Mouse (Mus musculus): ENCODE measurements around the gene Slc22a23. TPM values are rescaled to one million over a fixed set of nuclear protein-coding genes. Genes with fewer than 3 reads are reported as not detected.

Slc22a23 gene
- polyA plus RNA-seq, 1 experiment from 2014 or later: 27.0 TPM

GRCm38 (mm10) chr13:34305964-34306671 lies 38.9 kb downstream of the Slc22a23 start:
- H3K27ac ChIP-seq: no peak overlapping the region
- peaks cover 1% of the 10 kb centered on the region; the same call in 1 of the 2 replicates for H3K36me3 ChIP-seq (replicated peaks; ENCODE audit: control insufficient read depth, insufficient read depth)
- no peaks in the 10 kb centered on the region for H3K27me3 ChIP-seq (ENCODE audit: control insufficient read depth, insufficient read depth, low read length)
- H3K9ac ChIP-seq: no peak overlapping the region
- 93% methylated on average over 2 of the region's 2 CpGs for WGBS
- H3K4me3 ChIP-seq (replicated peaks; ENCODE audit: low read length): no peak overlapping the region
- peaks cover 6% of the 10 kb centered on the region; the same call in 1 of the 2 replicates for H3K4me1 ChIP-seq (replicated peaks; ENCODE audit: control insufficient read depth, insufficient read depth, low read length)
- no peak overlapping the region for H3K4me2 ChIP-seq (replicated peaks)
- ATAC-seq (ENCODE audit: low FRiP score) (no peak), DNase-seq (ENCODE audit: low spot score) (no peak)
- no peaks in the 10 kb centered on the region for H3K9me3 ChIP-seq (ENCODE audit: control insufficient read depth, low read length)

- H3K4me1 ChIP-seq (replicated peaks; ENCODE audit: control insufficient read depth, insufficient read depth, low read length): peaks cover 6% of the 10 kb centered on the region; the same call in 1 of the 2 replicates
- 89% methylated on average over 3 of the region's 3 CpGs for WGBS
- DNase-seq (ENCODE audit: low spot score): no peak
- H3K4me2 ChIP-seq (replicated peaks): no peak overlapping the region
- H3K27ac ChIP-seq: no peak overlapping the region
- peaks cover 3% of the 10 kb centered on the region; the same call in 1 of the 2 replicates for H3K36me3 ChIP-seq (replicated peaks; ENCODE audit: control insufficient read depth, insufficient read depth)
- H3K9me3 ChIP-seq (ENCODE audit: control insufficient read depth, low read length): no peaks in the 10 kb centered on the region
- H3K9ac ChIP-seq: no peak overlapping the region
- H3K4me3 ChIP-seq (replicated peaks; ENCODE audit: low read length): no peak overlapping the region
- no peak for ATAC-seq (ENCODE audit: low FRiP score)
- no peaks in the 10 kb centered on the region for H3K27me3 ChIP-seq (ENCODE audit: control insufficient read depth, insufficient read depth, low read length)
Measured at GRCm38 (mm10) chr13:34304896-34305295, 40.1 kb downstream of the Slc22a23 start.

- no peak for ATAC-seq (ENCODE audit: low FRiP score)
- Histone ChIP-seq H3K36me3 (replicated peaks; ENCODE audit: control insufficient read depth, insufficient read depth) (peaks cover 8% of the 10 kb centered on the region), H3K27me3 (ENCODE audit: control insufficient read depth, insufficient read depth, low read length) (no peaks in the 10 kb centered on the region), H3K4me3 (replicated peaks; ENCODE audit: low read length) (no peak overlapping the region), H3K27ac (no peak overlapping the region), H3K4me1 (replicated peaks; ENCODE audit: control insufficient read depth, insufficient read depth, low read length) (peaks cover 6% of the 10 kb centered on the region; the same call in 1 of the 2 replicates), H3K4me2 (replicated peaks) (no peak overlapping the region), H3K9me3 (ENCODE audit: control insufficient read depth, low read length) (no peaks in the 10 kb centered on the region), H3K9ac (no peak overlapping the region)
- WGBS: 70% methylated on average over 6 of the region's 6 CpGs
- DNase-seq (ENCODE audit: low spot score): no peak
Measured at GRCm38 (mm10) chr13:34303386-34304016, 41.5 kb downstream of the Slc22a23 start.

- H3K4me1 ChIP-seq (replicated peaks; ENCODE audit: control insufficient read depth, insufficient read depth, low read length): peaks cover 6% of the 10 kb centered on the region; the same call in 1 of the 2 replicates
- peaks cover 21% of the 10 kb centered on the region for H3K36me3 ChIP-seq (replicated peaks; ENCODE audit: control insufficient read depth, insufficient read depth)
- no peak for DNase-seq (ENCODE audit: low spot score)
- H3K27me3 ChIP-seq (ENCODE audit: control insufficient read depth, insufficient read depth, low read length): no peaks in the 10 kb centered on the region
- no peak overlapping the region for H3K4me2 ChIP-seq (replicated peaks)
- H3K9ac ChIP-seq: no peak overlapping the region
- 42% methylated on average over 3 of the region's 3 CpGs for WGBS
- no peak for ATAC-seq (ENCODE audit: low FRiP score)
- H3K4me3 ChIP-seq (replicated peaks; ENCODE audit: low read length): no peak overlapping the region
- no peaks in the 10 kb centered on the region for H3K9me3 ChIP-seq (ENCODE audit: control insufficient read depth, low read length)
- no peak overlapping the region for H3K27ac ChIP-seq
Measured at GRCm38 (mm10) chr13:34301585-34301984, 43.4 kb downstream of the Slc22a23 start.

- Histone ChIP-seq H3K4me1 (replicated peaks; ENCODE audit: control insufficient read depth, insufficient read depth, low read length) (peaks cover 6% of the 10 kb centered on the region; the same call in 1 of the 2 replicates), H3K9me3 (ENCODE audit: control insufficient read depth, low read length) (no peaks in the 10 kb centered on the region), H3K36me3 (replicated peaks; ENCODE audit: control insufficient read depth, insufficient read depth) (peaks cover 30% of the 10 kb centered on the region), H3K4me2 (replicated peaks) (no peak overlapping the region), H3K9ac (no peak overlapping the region), H3K27ac (no peak overlapping the region), H3K4me3 (replicated peaks; ENCODE audit: low read length) (no peak overlapping the region), H3K27me3 (ENCODE audit: control insufficient read depth, insufficient read depth, low read length) (no peaks in the 10 kb centered on the region)
- ATAC-seq (ENCODE audit: low FRiP score) (no peak), DNase-seq (ENCODE audit: low spot score) (no peak)
- 88% methylated on average over 7 of the region's 7 CpGs for whole genome bisulfite sequencing
Measured at GRCm38 (mm10) chr13:34299351-34300333, 45.3 kb downstream of the Slc22a23 start.

- Histone ChIP-seq H3K36me3 (replicated peaks; ENCODE audit: control insufficient read depth, insufficient read depth) (peaks cover 30% of the 10 kb centered on the region), H3K4me3 (replicated peaks; ENCODE audit: low read length) (no peak overlapping the region), H3K27ac (no peak overlapping the region), H3K9me3 (ENCODE audit: control insufficient read depth, low read length) (no peaks in the 10 kb centered on the region), H3K4me2 (replicated peaks) (no peak overlapping the region), H3K9ac (no peak overlapping the region), H3K4me1 (replicated peaks; ENCODE audit: control insufficient read depth, insufficient read depth, low read length) (peaks cover 6% of the 10 kb centered on the region; the same call in 1 of the 2 replicates), H3K27me3 (ENCODE audit: control insufficient read depth, insufficient read depth, low read length) (no peaks in the 10 kb centered on the region)
- no peak for ATAC-seq (ENCODE audit: low FRiP score)
- no peak for DNase-seq (ENCODE audit: low spot score)
- 96% methylated on average over 5 of the region's 5 CpGs for WGBS
Measured at GRCm38 (mm10) chr13:34298674-34299073, 46.3 kb downstream of the Slc22a23 start.

- H3K9ac ChIP-seq: no peak overlapping the region
- 97% methylated on average over 6 of the region's 6 CpGs for WGBS
Measured at GRCm38 (mm10) chr13:34298061-34298460, 46.9 kb downstream of the Slc22a23 start.

GRCm38 (mm10) chr13:34295787-34296435 lies 49.1 kb downstream of the Slc22a23 start:
- Histone ChIP-seq H3K4me3 (replicated peaks; ENCODE audit: low read length) (no peak overlapping the region), H3K4me1 (replicated peaks; ENCODE audit: control insufficient read depth, insufficient read depth, low read length) (no peaks in the 10 kb centered on the region), H3K36me3 (replicated peaks; ENCODE audit: control insufficient read depth, insufficient read depth) (peaks cover 26% of the 10 kb centered on the region), H3K27ac (no peak overlapping the region), H3K9ac (no peak overlapping the region), H3K27me3 (ENCODE audit: control insufficient read depth, insufficient read depth, low read length) (no peaks in the 10 kb centered on the region), H3K4me2 (replicated peaks) (no peak overlapping the region), H3K9me3 (ENCODE audit: control insufficient read depth, low read length) (no peaks in the 10 kb centered on the region)
- no peak for DNase-seq (ENCODE audit: low spot score)
- WGBS: 92% methylated on average over 12 of the region's 12 CpGs
- no peak for ATAC-seq (ENCODE audit: low FRiP score)

More at GRCm38 (mm10) chr13:34298061-34298460, 46.9 kb downstream of the Slc22a23 start:
- Histone ChIP-seq H3K9me3 (ENCODE audit: control insufficient read depth, low read length) (no peaks in the 10 kb centered on the region), H3K4me2 (replicated peaks) (no peak overlapping the region), H3K4me3 (replicated peaks; ENCODE audit: low read length) (no peak overlapping the region), H3K36me3 (replicated peaks; ENCODE audit: control insufficient read depth, insufficient read depth) (peaks cover 30% of the 10 kb centered on the region), H3K27me3 (ENCODE audit: control insufficient read depth, insufficient read depth, low read length) (no peaks in the 10 kb centered on the region), H3K4me1 (replicated peaks; ENCODE audit: control insufficient read depth, insufficient read depth, low read length) (peaks cover 6% of the 10 kb centered on the region; the same call in 1 of the 2 replicates), H3K27ac (no peak overlapping the region)
- DNase-seq (ENCODE audit: low spot score): no peak
- ATAC-seq (ENCODE audit: low FRiP score): no peak
